Comparison of ENCODE assay signal across 10 mouse cellular contexts in the genomic region with DNA sequence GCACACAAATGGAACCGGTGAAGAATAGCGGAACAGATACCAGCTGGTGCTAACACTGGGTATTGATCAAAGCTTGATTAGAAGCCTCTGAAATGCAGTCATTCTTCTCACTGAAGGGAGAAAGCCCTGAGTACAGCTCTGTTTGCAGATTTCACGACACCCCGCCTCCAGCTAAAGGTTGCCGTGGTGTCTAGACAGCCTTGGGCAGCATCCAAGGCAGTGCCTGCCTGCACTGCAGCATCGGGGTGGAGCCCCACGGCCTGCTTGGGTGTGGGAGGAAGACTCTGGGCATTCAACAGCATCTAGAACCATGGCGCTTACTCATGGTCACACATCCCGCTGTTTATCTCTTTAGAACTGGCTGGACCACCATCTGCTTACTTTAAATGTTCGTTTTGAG. TPM values are rescaled to one million over a fixed set of nuclear protein-coding genes. Genes with fewer than 3 reads are reported as not detected.
DNase-seq lines count a peak whose midpoint lies in the region; ATAC-seq and TF ChIP-seq lines count a peak whose summit lies in the region.
"Had no signal": no experiment of that assay in that cellular context is flagged by ENCODE, and none has a peak within 500 bp of the region (broad histone marks: within the 10 kb centered on the region; RNA-seq: fewer than 3 reads in every experiment).

No protein-coding gene starts in this region.

- WGBS in stomach, postnatal 0 days, result 56% methylated on average over 10 of the region's 10 CpGs
- 68% methylated on average over 10 of the region's 10 CpGs for WGBS in heart, embryonic 11.5 days (ENCODE audit: insufficient replicate concordance)
- WGBS in thymus, adult 2 months, result 77% methylated on average over 10 of the region's 10 CpGs

- no peak overlapping the region for H3K27ac ChIP-seq in cortical plate, adult 2 months (ENCODE audit: insufficient read depth, low read length)
- no peak overlapping the region for H3K27ac ChIP-seq in stomach, postnatal 0 days (replicated peaks)
- H3K27ac ChIP-seq in heart, embryonic 11.5 days (ENCODE audit: low read depth, low read length), result no peak overlapping the region
- no peak overlapping the region for H3K27ac ChIP-seq in thymus, adult 2 months (ENCODE audit: control insufficient read depth, insufficient read depth, low read length)
- H3K27ac ChIP-seq: heart, adult 2 months; lung, embryonic 15.5 days; stomach, embryonic 15.5 days had no signal

- H3K9me3 ChIP-seq in stomach, postnatal 0 days (ENCODE audit: control insufficient read depth, low read length), result no peaks in the 10 kb centered on the region
- H3K9me3 ChIP-seq in heart, embryonic 11.5 days (replicated peaks; ENCODE audit: control insufficient read depth, low read length), result no peaks in the 10 kb centered on the region
- H3K9me3 ChIP-seq: lung, embryonic 15.5 days; stomach, embryonic 15.5 days had no signal

- no peak for ATAC-seq in stomach, postnatal 0 days (ENCODE audit: low FRiP score, low TSS enrichment)
- no peak for ATAC-seq in heart, embryonic 11.5 days (replicated peaks; ENCODE audit: insufficient number of reproducible peaks, low FRiP score, low TSS enrichment)

- no peak overlapping the region for H3K4me2 ChIP-seq in stomach, postnatal 0 days (replicated peaks; ENCODE audit: low read depth)
- no peak overlapping the region for H3K4me2 ChIP-seq in heart, embryonic 11.5 days
- H3K4me2 ChIP-seq: lung, embryonic 15.5 days; stomach, embryonic 15.5 days had no signal

- H3K9ac ChIP-seq in stomach, postnatal 0 days (ENCODE audit: low read length), result no peak overlapping the region
- H3K9ac ChIP-seq in heart, embryonic 11.5 days (ENCODE audit: low read depth, low read length), result no peak overlapping the region
- H3K9ac ChIP-seq: lung, embryonic 15.5 days; stomach, embryonic 15.5 days had no signal

- no peak for TF ChIP-seq CTCF in cortical plate, adult 2 months (IDR thresholded peaks at IDR 0.05; ENCODE audit: extremely low read depth, insufficient read depth, low read length)
- TF ChIP-seq CTCF in stomach, postnatal 0 days (IDR thresholded peaks at IDR 0.05; ENCODE audit: low read depth), result no peak
- TF ChIP-seq CTCF in thymus, adult 2 months (IDR thresholded peaks at IDR 0.05; ENCODE audit: borderline replicate concordance, control insufficient read depth, extremely low read depth, insufficient read depth, low read length, poor library complexity), result no peak

- no peaks in the 10 kb centered on the region; the same call in 1 of the 2 replicates for H3K4me1 ChIP-seq in cortical plate, adult 2 months (ENCODE audit: control insufficient read depth, insufficient read depth, low read length)
- peaks cover 6% of the 10 kb centered on the region for H3K4me1 ChIP-seq in stomach, postnatal 0 days (replicated peaks; ENCODE audit: control insufficient read depth, insufficient read depth)
- H3K4me1 ChIP-seq in heart, embryonic 11.5 days (ENCODE audit: control insufficient read depth, insufficient read depth, low read length), result peaks cover 8% of the 10 kb centered on the region; the same call in 1 of the 2 replicates
- peaks cover 8% of the 10 kb centered on the region for H3K4me1 ChIP-seq in thymus, adult 2 months (replicated peaks; ENCODE audit: control insufficient read depth, insufficient read depth, low read length)

- no peaks in the 10 kb centered on the region for H3K36me3 ChIP-seq in stomach, postnatal 0 days (ENCODE audit: control insufficient read depth, insufficient read depth, low read length)
- no peaks in the 10 kb centered on the region for H3K36me3 ChIP-seq in heart, embryonic 11.5 days (ENCODE audit: control insufficient read depth, insufficient read depth, low read length)
- H3K36me3 ChIP-seq in thymus, adult 2 months (ENCODE audit: control insufficient read depth, insufficient read depth, low read length), result no peaks in the 10 kb centered on the region
- H3K36me3 ChIP-seq: lung, embryonic 15.5 days; stomach, embryonic 15.5 days had no signal

- peak; percentile 32; the same call in 1 of the 2 replicates for TF ChIP-seq POLR2A in cortical plate, adult 2 months (IDR thresholded peaks at IDR 0.05; ENCODE audit: extremely low read depth, insufficient read depth, low read length)
- TF ChIP-seq POLR2A in thymus, adult 2 months (IDR thresholded peaks at IDR 0.05; ENCODE audit: control insufficient read depth, extremely low read depth, insufficient read depth, low read length, poor library complexity), result no peak

- TF ChIP-seq EP300 in stomach, postnatal 0 days (optimal IDR thresholded peaks at IDR 0.05), result no peak

- DNase-seq in ovary, adult 18-20 months (ENCODE audit: low spot score), result peak; percentile 45
- no peak for DNase-seq in ovary, postnatal 10 days (ENCODE audit: low spot score)
- DNase-seq in left cerebral cortex, adult 11 months (ENCODE audit: low spot score), result peak; percentile 51
- peak; percentile 23 for DNase-seq in stomach, postnatal 0 days (ENCODE audit: low spot score)
- DNase-seq in thymus, adult 2 months, result no peak

- peak overlapping the region; percentile 87; the same call in 1 of the 2 replicates for H3K4me3 ChIP-seq in cortical plate, adult 2 months (ENCODE audit: insufficient read depth, low read length)
- no peak overlapping the region for H3K4me3 ChIP-seq in stomach, postnatal 0 days (ENCODE audit: low read depth, low read length)
- H3K4me3 ChIP-seq in heart, embryonic 11.5 days (ENCODE audit: low read depth, low read length), result no peak overlapping the region
- no peak overlapping the region for H3K4me3 ChIP-seq in thymus, adult 2 months (ENCODE audit: control insufficient read depth, insufficient read depth, low read length)
- H3K4me3 ChIP-seq: heart, adult 2 months; lung, embryonic 15.5 days; stomach, embryonic 15.5 days had no signal

- peaks cover 3% of the 10 kb centered on the region; the same call in 1 of the 2 replicates for H3K27me3 ChIP-seq in stomach, postnatal 0 days (ENCODE audit: control insufficient read depth, insufficient read depth, low read length)
- peaks cover 16% of the 10 kb centered on the region for H3K27me3 ChIP-seq in heart, embryonic 11.5 days (ENCODE audit: control insufficient read depth, insufficient read depth, low read length)
- peaks cover 3% of the 10 kb centered on the region; the same call in 1 of the 2 replicates for H3K27me3 ChIP-seq in thymus, adult 2 months (ENCODE audit: control insufficient read depth, insufficient read depth, low read length)

RNA-seq across cellular contexts. Expression of gene Uchl1, which starts 3.3 kb away (rescaled TPM):
- polyA plus RNA-seq in cortical plate, adult 2 months (2012; rRNA removed), result 1,141 and 1,161 TPM in 2 replicates
- polyA plus RNA-seq in stomach, postnatal 0 days (2015; fragmentation: Nextera tagmentation; extraction: Ambion mirVana), result 62.5 and 66.0 TPM in 2 replicates
- 128 and 136 TPM in 2 replicates for polyA plus RNA-seq in heart, embryonic 11.5 days (2014; fragmentation: Nextera tagmentation; extraction: Ambion mirVana)
- polyA plus RNA-seq in thymus, adult 2 months (2012; rRNA removed), result 4.8 and 5.1 TPM in 2 replicates

Comparison
In these comparisons a context has a peak if more than half of its experiments do, and no peak if none do; other contexts are left out.
1. DNase-seq: peak in ovary, adult 18-20 months (single experiment), left cerebral cortex, adult 11 months (single experiment) and stomach, postnatal 0 days (single experiment); none in ovary, postnatal 10 days (single experiment) and thymus, adult 2 months (single experiment).
2. RNA of gene Uchl1, which starts 3.3 kb away (polyA plus RNA-seq): 1,141 to 1,161 TPM in cortical plate, adult 2 months, 128 to 136 TPM in heart, embryonic 11.5 days and 62.5 to 66.0 TPM in stomach, postnatal 0 days; 4.8 to 5.1 TPM in thymus, adult 2 months; every median in the first group is over 10 times any median in the second.